Mouse (Mus musculus): Measurements from ENCODE around the gene Slc35g1. TPM values are rescaled to one million over a fixed set of nuclear protein-coding genes. Genes with fewer than 3 reads are reported as not detected.
A peak's percentile ranks its signal among the peaks of the same experiment; 100 is the strongest.
"Not testable (repeated sequence)": the region's sequence is repeated elsewhere in the genome, so short reads cannot be mapped to it uniquely, and the experiment has no call there.

Slc35g1 gene
- polyA plus RNA-seq, 1 experiment from 2014 or later, result 0.98 TPM

- Histone ChIP-seq H3K27ac (no peak overlapping the region), H3K4me1 (no peaks in the 10 kb centered on the region), H3K27me3 (replicated peaks) (no peaks in the 10 kb centered on the region), H3K9ac (no peak overlapping the region), H3K4me2 (no peak overlapping the region), H3K4me3 (no peak overlapping the region), H3K9me3 (no peaks in the 10 kb centered on the region), H3K36me3 (replicated peaks) (no peaks in the 10 kb centered on the region)
- WGBS, result 85% methylated on average over 2 of the region's 2 CpGs
- no peak for ATAC-seq (replicated peaks)
These were observed 33.9 kb upstream of the Slc35g1 start for GRCm38 (mm10) chr19:38361850-38362249.

GRCm38 (mm10) chr19:38363358-38363757, 32.4 kb upstream of the Slc35g1 start:
- Histone ChIP-seq H3K9ac (no peak overlapping the region), H3K4me2 (no peak overlapping the region), H3K27ac (no peak overlapping the region), H3K4me1 (no peaks in the 10 kb centered on the region), H3K9me3 (no peaks in the 10 kb centered on the region), H3K4me3 (no peak overlapping the region), H3K36me3 (replicated peaks) (no peaks in the 10 kb centered on the region), H3K27me3 (replicated peaks) (no peaks in the 10 kb centered on the region)
- ATAC-seq (replicated peaks), result no peak
- WGBS, result 20% methylated on average over 1 of the region's 1 CpGs

GRCm38 (mm10) chr19:38363879-38364659, 31.7 kb upstream of the Slc35g1 start:
- no peaks in the 10 kb centered on the region for H3K4me1 ChIP-seq
- 41% methylated on average over 6 of the region's 6 CpGs for WGBS
- no peaks in the 10 kb centered on the region for H3K27me3 ChIP-seq (replicated peaks)
- no peak for ATAC-seq (replicated peaks)
- H3K36me3 ChIP-seq (replicated peaks), result no peaks in the 10 kb centered on the region
- H3K9me3 ChIP-seq, result no peaks in the 10 kb centered on the region
- no peak overlapping the region for H3K27ac ChIP-seq
- no peak overlapping the region for H3K4me3 ChIP-seq
- no peak overlapping the region for H3K4me2 ChIP-seq
- no peak overlapping the region for H3K9ac ChIP-seq

GRCm38 (mm10) chr19:38364939-38365614, 30.7 kb upstream of the Slc35g1 start:
- no peak overlapping the region for H3K27ac ChIP-seq
- H3K4me2 ChIP-seq, result no peak overlapping the region
- WGBS, result 75% methylated on average over 11 of the region's 11 CpGs
- no peaks in the 10 kb centered on the region for H3K27me3 ChIP-seq (replicated peaks)
- ATAC-seq (replicated peaks), result no peak
- H3K4me1 ChIP-seq, result no peaks in the 10 kb centered on the region
- no peaks in the 10 kb centered on the region for H3K9me3 ChIP-seq
- H3K9ac ChIP-seq, result no peak overlapping the region
- H3K36me3 ChIP-seq (replicated peaks), result no peaks in the 10 kb centered on the region
- H3K4me3 ChIP-seq, result no peak overlapping the region

- Histone ChIP-seq H3K4me1 (0 out of 2 replicates have a peak, but pooled peaks cover 3% of the 10 kb centered on the region), H3K9ac (no peak overlapping the region), H3K4me3 (no peak overlapping the region), H3K9me3 (no peaks in the 10 kb centered on the region), H3K27me3 (replicated peaks) (no peaks in the 10 kb centered on the region), H3K27ac (no peak overlapping the region), H3K36me3 (replicated peaks) (no peaks in the 10 kb centered on the region), H3K4me2 (no peak overlapping the region)
- 32% methylated on average over 11 of the region's 11 CpGs for WGBS
- ATAC-seq (replicated peaks), result no peak
These were observed 23.2 kb upstream of the Slc35g1 start for GRCm38 (mm10) chr19:38372460-38373102.

GRCm38 (mm10) chr19:38373371-38373770, 22.4 kb upstream of the Slc35g1 start:
- no peaks in the 10 kb centered on the region for H3K36me3 ChIP-seq (replicated peaks)
- no peaks in the 10 kb centered on the region for H3K27me3 ChIP-seq (replicated peaks)
- no peak overlapping the region for H3K9ac ChIP-seq
- no peak for ATAC-seq (replicated peaks)
- WGBS, result 45% methylated on average over 2 of the region's 2 CpGs
- 0 out of 2 replicates have a peak, but pooled peaks cover 3% of the 10 kb centered on the region for H3K4me1 ChIP-seq
- H3K9me3 ChIP-seq, result no peaks in the 10 kb centered on the region
- no peak overlapping the region for H3K27ac ChIP-seq
- H3K4me2 ChIP-seq, result no peak overlapping the region
- H3K4me3 ChIP-seq, result no peak overlapping the region

- no peaks in the 10 kb centered on the region for H3K9me3 ChIP-seq
- no peaks in the 10 kb centered on the region for H3K27me3 ChIP-seq (replicated peaks)
- no peak for ATAC-seq (replicated peaks)
- H3K9ac ChIP-seq, result no peak overlapping the region
- no peak overlapping the region for H3K27ac ChIP-seq
- WGBS, result 89% methylated on average over 12 of the region's 12 CpGs
- no peak overlapping the region for H3K4me2 ChIP-seq
- no peak overlapping the region for H3K4me3 ChIP-seq
- no peaks in the 10 kb centered on the region for H3K36me3 ChIP-seq (replicated peaks)
- no peaks in the 10 kb centered on the region for H3K4me1 ChIP-seq
These were observed 12.0 kb upstream of the Slc35g1 start for GRCm38 (mm10) chr19:38383769-38384168.

GRCm38 (mm10) chr19:38387021-38387420, 8.8 kb upstream of the Slc35g1 start:
- H3K9ac ChIP-seq; ATAC-seq (replicated peaks); H3K4me3 ChIP-seq; H3K9me3 ChIP-seq; H3K36me3 ChIP-seq (replicated peaks); H3K4me1 ChIP-seq; H3K4me2 ChIP-seq; H3K27me3 ChIP-seq (replicated peaks); H3K27ac ChIP-seq: not testable (repeated sequence)
- 87% methylated on average over 1 of the region's 1 CpGs for WGBS

- no peaks in the 10 kb centered on the region for H3K36me3 ChIP-seq (replicated peaks)
- ATAC-seq (replicated peaks), result no peak
- H3K9ac ChIP-seq, result no peak overlapping the region
- no peaks in the 10 kb centered on the region for H3K4me1 ChIP-seq
- H3K27ac ChIP-seq, result no peak overlapping the region
- WGBS, result 93% methylated on average over 4 of the region's 4 CpGs
- H3K4me3 ChIP-seq, result no peak overlapping the region
- H3K4me2 ChIP-seq, result no peak overlapping the region
- H3K9me3 ChIP-seq, result no peaks in the 10 kb centered on the region
- H3K27me3 ChIP-seq (replicated peaks), result no peaks in the 10 kb centered on the region
These were observed 7.9 kb upstream of the Slc35g1 start for GRCm38 (mm10) chr19:38387835-38388234.

GRCm38 (mm10) chr19:38396633-38396970, 822 bp downstream of the Slc35g1 start:
- Histone ChIP-seq H3K4me1 (peaks cover 12% of the 10 kb centered on the region), H3K36me3 (replicated peaks) (no peaks in the 10 kb centered on the region), H3K9me3 (no peaks in the 10 kb centered on the region), H3K27me3 (replicated peaks) (no peaks in the 10 kb centered on the region), H3K27ac (no peak overlapping the region), H3K4me2 (peak overlapping the region; percentile 88), H3K4me3 (peak overlapping the region; percentile 85), H3K9ac (no peak overlapping the region)
- 0 out of 2 replicates have a peak, but pooled peaks have one; percentile 24 for ATAC-seq (replicated peaks)
- whole genome bisulfite sequencing, result 21% methylated on average over 8 of the region's 8 CpGs

- ATAC-seq (replicated peaks), result no peak
- Histone ChIP-seq H3K27me3 (replicated peaks) (no peaks in the 10 kb centered on the region), H3K27ac (no peak overlapping the region), H3K4me3 (0 out of 2 replicates have a peak overlapping the region, but pooled peaks have one; percentile 85), H3K4me1 (peaks cover 12% of the 10 kb centered on the region), H3K9me3 (no peaks in the 10 kb centered on the region), H3K36me3 (replicated peaks) (no peaks in the 10 kb centered on the region), H3K9ac (no peak overlapping the region), H3K4me2 (peak overlapping the region; percentile 88; the same call in 1 of the 2 replicates)
- WGBS, result 21% methylated on average over 6 of the region's 6 CpGs
These were observed 1.2 kb downstream of the Slc35g1 start for GRCm38 (mm10) chr19:38397004-38397403.

GRCm38 (mm10) chr19:38398966-38399365, 3.2 kb downstream of the Slc35g1 start:
- Histone ChIP-seq H3K4me3 (no peak overlapping the region), H3K4me2 (no peak overlapping the region), H3K27ac (no peak overlapping the region), H3K9ac (no peak overlapping the region), H3K9me3 (no peaks in the 10 kb centered on the region), H3K27me3 (replicated peaks) (no peaks in the 10 kb centered on the region), H3K36me3 (replicated peaks) (no peaks in the 10 kb centered on the region), H3K4me1 (peaks cover 12% of the 10 kb centered on the region)
- ATAC-seq (replicated peaks), result no peak
- WGBS, result 91% methylated on average over 8 of the region's 8 CpGs

Measured in midbrain, embryonic 15.5 days (tissue).